27 mouse cellular contexts compared by ENCODE assay signal in genomic region chr15:42322940-42323339, GRCm38 (mm10).
DNase-seq lines count a peak whose midpoint lies in the region; ATAC-seq and TF ChIP-seq lines count a peak whose summit lies in the region.
"Had no signal": no experiment of that assay in that cellular context is flagged by ENCODE, and none has a peak within 500 bp of the region (broad histone marks: within the 10 kb centered on the region; RNA-seq: fewer than 3 reads in every experiment).

No protein-coding gene starts in this region.

- no peaks in the 10 kb centered on the region for H3K9me3 ChIP-seq in liver, embryonic 11.5 days (ENCODE audit: control insufficient read depth, low read length)
- no peaks in the 10 kb centered on the region for H3K9me3 ChIP-seq in liver, postnatal 0 days (ENCODE audit: low read length)
- no peaks in the 10 kb centered on the region for H3K9me3 ChIP-seq in midbrain, embryonic 13.5 days
- H3K9me3 ChIP-seq in heart, embryonic 11.5 days (replicated peaks; ENCODE audit: control insufficient read depth, low read length): no peaks in the 10 kb centered on the region
- H3K9me3 ChIP-seq: embryonic facial prominence, embryonic 12.5 days; embryonic facial prominence, embryonic 15.5 days; forebrain, embryonic 12.5 days; forebrain, embryonic 15.5 days; G1E; heart, embryonic 10.5 days; hindbrain, embryonic 12.5 days; hindbrain, embryonic 15.5 days had no signal

- H3K36me3 ChIP-seq in liver, embryonic 11.5 days (ENCODE audit: control insufficient read depth, insufficient read depth, low read length): no peaks in the 10 kb centered on the region
- H3K36me3 ChIP-seq in liver, postnatal 0 days (replicated peaks; ENCODE audit: insufficient read depth, low read length): no peaks in the 10 kb centered on the region
- H3K36me3 ChIP-seq in midbrain, embryonic 13.5 days: no peaks in the 10 kb centered on the region
- no peaks in the 10 kb centered on the region for H3K36me3 ChIP-seq in heart, embryonic 11.5 days (ENCODE audit: control insufficient read depth, insufficient read depth, low read length)
- H3K36me3 ChIP-seq: embryonic facial prominence, embryonic 12.5 days; embryonic facial prominence, embryonic 15.5 days; forebrain, embryonic 12.5 days; forebrain, embryonic 15.5 days; G1E; heart, embryonic 10.5 days; hindbrain, embryonic 12.5 days; hindbrain, embryonic 15.5 days had no signal

- DNase-seq in liver, embryonic 11.5 days (ENCODE audit: low spot score): no peak
- DNase-seq in liver, postnatal 0 days: no peak
- DNase-seq in brain, embryonic 14.5 days (ENCODE audit: low read depth): peak; percentile 19
- no peak for DNase-seq in urinary bladder, postnatal 14 days (ENCODE audit: low spot score)
- DNase-seq: adrenal gland, adult 8-10 months; adrenal gland, postnatal 25 days; B cell, adult 2 months; cerebellum, adult 11-12 months; cerebellum, adult 8-10 months; cerebellum, postnatal 14 days; gastrocnemius, postnatal 10 days; gastrocnemius, postnatal 36 days; heart, adult 2 months had no signal

- H3K4me3 ChIP-seq in liver, embryonic 11.5 days (ENCODE audit: low read depth, low read length): no peak overlapping the region
- no peak overlapping the region for H3K4me3 ChIP-seq in liver, postnatal 0 days (ENCODE audit: low read depth, low read length)
- no peak overlapping the region for H3K4me3 ChIP-seq in midbrain, embryonic 13.5 days (replicated peaks)
- no peak overlapping the region for H3K4me3 ChIP-seq in heart, embryonic 11.5 days (ENCODE audit: low read depth, low read length)
- H3K4me3 ChIP-seq: embryonic facial prominence, embryonic 12.5 days; embryonic facial prominence, embryonic 15.5 days; forebrain, embryonic 12.5 days; forebrain, embryonic 15.5 days; heart, adult 2 months; heart, embryonic 10.5 days; hindbrain, embryonic 12.5 days; hindbrain, embryonic 15.5 days had no signal

- ATAC-seq in liver, embryonic 11.5 days (replicated peaks; ENCODE audit: low FRiP score): peak; percentile 79
- ATAC-seq in liver, postnatal 0 days: no peak
- ATAC-seq in common myeloid progenitor, adult 5-6 weeks (replicated peaks; ENCODE audit: low read depth, poor library complexity, severe bottlenecking): 0 out of 2 replicates have a peak, but pooled peaks have one; percentile 39
- peak; percentile 86 for ATAC-seq in megakaryocyte progenitor cell, adult 5-6 weeks (replicated peaks; ENCODE audit: poor library complexity)
- ATAC-seq in midbrain, embryonic 13.5 days: no peak
- ATAC-seq in heart, embryonic 11.5 days (replicated peaks; ENCODE audit: insufficient number of reproducible peaks, low FRiP score, low TSS enrichment): no peak
- ATAC-seq: activated CD4-positive, CD25-positive, alpha-beta regulatory T cell, adult 4 months; forebrain, embryonic 15.5 days had no signal

- TF ChIP-seq CTCF in liver, postnatal 0 days (IDR thresholded peaks at IDR 0.05; ENCODE audit: low read depth): no peak
- no peak for TF ChIP-seq CTCF in brain, embryonic 14.5 days (IDR thresholded peaks at IDR 0.05; ENCODE audit: borderline replicate concordance, extremely low read depth, insufficient read depth, insufficient read length)

- WGBS in liver, embryonic 11.5 days: 67% methylated on average over 1 of the region's 1 CpGs
- 73% methylated on average over 1 of the region's 1 CpGs for WGBS in liver, postnatal 0 days (ENCODE audit: insufficient replicate concordance)
- WGBS in midbrain, embryonic 13.5 days: 82% methylated on average over 1 of the region's 1 CpGs
- 79% methylated on average over 1 of the region's 1 CpGs for WGBS in heart, embryonic 11.5 days (ENCODE audit: insufficient replicate concordance)

- no peak for TF ChIP-seq POLR2A in brain, embryonic 14.5 days (IDR thresholded peaks at IDR 0.05; ENCODE audit: borderline replicate concordance, extremely low read depth, insufficient read depth, insufficient read length, poor library complexity, severe bottlenecking)

- no peak overlapping the region for H3K9ac ChIP-seq in liver, embryonic 11.5 days (ENCODE audit: low read depth, low read length)
- no peak overlapping the region for H3K9ac ChIP-seq in liver, postnatal 0 days (replicated peaks)
- no peak overlapping the region for H3K9ac ChIP-seq in midbrain, embryonic 13.5 days (replicated peaks)
- no peak overlapping the region for H3K9ac ChIP-seq in heart, embryonic 11.5 days (ENCODE audit: low read depth, low read length)
- H3K9ac ChIP-seq: embryonic facial prominence, embryonic 12.5 days; embryonic facial prominence, embryonic 15.5 days; forebrain, embryonic 12.5 days; forebrain, embryonic 15.5 days; hindbrain, embryonic 12.5 days; hindbrain, embryonic 15.5 days had no signal

- H3K27ac ChIP-seq in liver, embryonic 11.5 days (ENCODE audit: low read depth, low read length): no peak overlapping the region
- no peak overlapping the region for H3K27ac ChIP-seq in liver, postnatal 0 days (ENCODE audit: low read depth)
- H3K27ac ChIP-seq in midbrain, embryonic 13.5 days: no peak overlapping the region
- H3K27ac ChIP-seq in heart, embryonic 11.5 days (ENCODE audit: low read depth, low read length): no peak overlapping the region
- H3K27ac ChIP-seq: embryonic facial prominence, embryonic 12.5 days; embryonic facial prominence, embryonic 15.5 days; forebrain, embryonic 12.5 days; forebrain, embryonic 15.5 days; heart, adult 2 months; heart, embryonic 10.5 days; hindbrain, embryonic 12.5 days; hindbrain, embryonic 15.5 days had no signal

- H3K4me2 ChIP-seq in liver, embryonic 11.5 days: no peak overlapping the region
- H3K4me2 ChIP-seq in liver, postnatal 0 days (ENCODE audit: low read depth, low read length): no peak overlapping the region
- H3K4me2 ChIP-seq in midbrain, embryonic 13.5 days (replicated peaks): no peak overlapping the region
- no peak overlapping the region for H3K4me2 ChIP-seq in heart, embryonic 11.5 days
- H3K4me2 ChIP-seq: embryonic facial prominence, embryonic 12.5 days; embryonic facial prominence, embryonic 15.5 days; forebrain, embryonic 12.5 days; forebrain, embryonic 15.5 days; hindbrain, embryonic 12.5 days; hindbrain, embryonic 15.5 days had no signal

- H3K4me1 ChIP-seq in liver, embryonic 11.5 days (replicated peaks; ENCODE audit: control insufficient read depth, insufficient read depth, low read length): no peaks in the 10 kb centered on the region
- no peaks in the 10 kb centered on the region for H3K4me1 ChIP-seq in liver, postnatal 0 days (ENCODE audit: insufficient read depth)
- H3K4me1 ChIP-seq in midbrain, embryonic 13.5 days (replicated peaks): peaks cover 4% of the 10 kb centered on the region; the same call in 1 of the 2 replicates
- no peaks in the 10 kb centered on the region for H3K4me1 ChIP-seq in heart, embryonic 11.5 days (ENCODE audit: control insufficient read depth, insufficient read depth, low read length)
- H3K4me1 ChIP-seq: embryonic facial prominence, embryonic 12.5 days; embryonic facial prominence, embryonic 15.5 days had no signal

- no peak for TF ChIP-seq EP300 in liver, postnatal 0 days (IDR thresholded peaks at IDR 0.05; ENCODE audit: low read depth)

- H3K27me3 ChIP-seq in liver, embryonic 11.5 days (replicated peaks; ENCODE audit: control insufficient read depth, insufficient read depth, low read length): no peaks in the 10 kb centered on the region
- no peaks in the 10 kb centered on the region for H3K27me3 ChIP-seq in liver, postnatal 0 days (ENCODE audit: insufficient read depth, low read length)
- no peaks in the 10 kb centered on the region for H3K27me3 ChIP-seq in midbrain, embryonic 13.5 days
- H3K27me3 ChIP-seq in heart, embryonic 11.5 days (ENCODE audit: control insufficient read depth, insufficient read depth, low read length): no peaks in the 10 kb centered on the region
- H3K27me3 ChIP-seq: CH12.LX; embryonic facial prominence, embryonic 12.5 days; embryonic facial prominence, embryonic 15.5 days; forebrain, embryonic 12.5 days; forebrain, embryonic 15.5 days; hindbrain, embryonic 12.5 days; hindbrain, embryonic 15.5 days had no signal

Comparison
In these comparisons a context has a peak if more than half of its experiments do, and no peak if none do; other contexts are left out.
1. ATAC-seq: peak in liver, embryonic 11.5 days (single experiment), common myeloid progenitor, adult 5-6 weeks (single experiment) and megakaryocyte progenitor cell, adult 5-6 weeks (single experiment); none in liver, postnatal 0 days (single experiment), midbrain, embryonic 13.5 days (single experiment) and heart, embryonic 11.5 days (single experiment).